ENCODE assay signal across 10 mouse cellular contexts in genomic region chr11:120280774-120281173, GRCm38 (mm10). TPM values are rescaled to one million over a fixed set of nuclear protein-coding genes. Genes with fewer than 3 reads are reported as not detected.
DNase-seq lines count a peak whose midpoint lies in the region; ATAC-seq and TF ChIP-seq lines count a peak whose summit lies in the region.
"Had no signal": no experiment of that assay in that cellular context is flagged by ENCODE, and none has a peak within 500 bp of the region (broad histone marks: within the 10 kb centered on the region; RNA-seq: fewer than 3 reads in every experiment).

No protein-coding gene starts in this region.

- H3K4me3 ChIP-seq in gastrocnemius, adult 2 months, result peak overlapping the region; percentile 4; the same call in 1 of the 2 replicates
- no peak overlapping the region for H3K4me3 ChIP-seq in lung, embryonic 16.5 days (ENCODE audit: low read length)
- H3K4me3 ChIP-seq in limb, embryonic 13.5 days, result no peak overlapping the region
- H3K4me3 ChIP-seq in stomach, embryonic 15.5 days (replicated peaks), result no peak overlapping the region
- H3K4me3 ChIP-seq in cerebellum, adult 2 months (replicated peaks; ENCODE audit: insufficient read depth, low read depth, low read length), result no peak overlapping the region
- H3K4me3 ChIP-seq: liver, embryonic 15.5 days had no signal

- H3K9ac ChIP-seq in lung, embryonic 16.5 days (ENCODE audit: low read length), result no peak overlapping the region
- peak overlapping the region; percentile 19; the same call in 1 of the 2 replicates for H3K9ac ChIP-seq in limb, embryonic 13.5 days
- no peak overlapping the region for H3K9ac ChIP-seq in stomach, embryonic 15.5 days
- H3K9ac ChIP-seq: liver, embryonic 15.5 days had no signal

- WGBS in lung, embryonic 16.5 days, result 87% methylated on average over 7 of the region's 7 CpGs
- WGBS in limb, embryonic 13.5 days, result 84% methylated on average over 7 of the region's 7 CpGs
- WGBS in stomach, embryonic 15.5 days, result 90% methylated on average over 7 of the region's 7 CpGs
- WGBS in cerebellum, adult 2 months, result 49% methylated on average over 7 of the region's 7 CpGs

- ATAC-seq in lung, embryonic 16.5 days (ENCODE audit: low read depth), result no peak
- no peak for ATAC-seq in limb, embryonic 13.5 days (ENCODE audit: low FRiP score, low read depth)
- ATAC-seq in stomach, embryonic 15.5 days (ENCODE audit: insufficient read depth, low FRiP score, low read depth), result no peak
- ATAC-seq: inflammation-experienced regulatory T-cells, adult 6 months had no signal

- no peak for TF ChIP-seq CTCF in gastrocnemius, adult 2 months (IDR thresholded peaks at IDR 0.05)
- TF ChIP-seq CTCF in cerebellum, adult 2 months (IDR thresholded peaks at IDR 0.05; ENCODE audit: borderline replicate concordance, insufficient read depth, low read depth, low read length), result no peak

- peaks cover 30% of the 10 kb centered on the region for H3K36me3 ChIP-seq in lung, embryonic 16.5 days (ENCODE audit: control insufficient read depth, insufficient read depth, low read length)
- peaks cover 100% of the 10 kb centered on the region for H3K36me3 ChIP-seq in limb, embryonic 13.5 days
- H3K36me3 ChIP-seq in stomach, embryonic 15.5 days, result peaks cover 42% of the 10 kb centered on the region

- H3K9me3 ChIP-seq in lung, embryonic 16.5 days (ENCODE audit: control insufficient read depth, low read length), result no peaks in the 10 kb centered on the region
- H3K9me3 ChIP-seq in limb, embryonic 13.5 days, result no peaks in the 10 kb centered on the region
- no peaks in the 10 kb centered on the region for H3K9me3 ChIP-seq in stomach, embryonic 15.5 days
- H3K9me3 ChIP-seq: liver, embryonic 15.5 days had no signal

- H3K4me2 ChIP-seq in lung, embryonic 16.5 days (ENCODE audit: low read depth, low read length), result no peak overlapping the region
- no peak overlapping the region for H3K4me2 ChIP-seq in limb, embryonic 13.5 days (replicated peaks)
- H3K4me2 ChIP-seq in stomach, embryonic 15.5 days, result no peak overlapping the region
- H3K4me2 ChIP-seq: liver, embryonic 15.5 days had no signal

- intact Hi-C loops in gastrocnemius, adult 2 months (cut with DNase I), result no loop called here
- intact Hi-C loops in gastrocnemius, postnatal 14 days (cut with DNase I; ENCODE audit: low total_unique reads), result no loop called here

- H3K4me1 ChIP-seq in lung, embryonic 16.5 days (replicated peaks; ENCODE audit: control insufficient read depth, insufficient read depth, low read length), result peaks cover 19% of the 10 kb centered on the region
- H3K4me1 ChIP-seq in limb, embryonic 13.5 days, result peaks cover 4% of the 10 kb centered on the region; the same call in 1 of the 2 replicates
- peaks cover 3% of the 10 kb centered on the region; the same call in 1 of the 2 replicates for H3K4me1 ChIP-seq in stomach, embryonic 15.5 days
- peaks cover 22% of the 10 kb centered on the region for H3K4me1 ChIP-seq in cerebellum, adult 2 months (ENCODE audit: control insufficient read depth, insufficient read depth, low read length)

- no peak for TF ChIP-seq POLR2A in cerebellum, adult 2 months (IDR thresholded peaks at IDR 0.05; ENCODE audit: borderline replicate concordance, insufficient read depth, low read length)

- peak overlapping the region; percentile 48 for H3K27ac ChIP-seq in gastrocnemius, adult 2 months
- H3K27ac ChIP-seq in lung, embryonic 16.5 days (ENCODE audit: low read length), result peak overlapping the region; percentile 26; the same call in 1 of the 2 replicates
- 0 out of 2 replicates have a peak overlapping the region, but pooled peaks have one; percentile 28 for H3K27ac ChIP-seq in limb, embryonic 13.5 days
- 0 out of 2 replicates have a peak overlapping the region, but pooled peaks have one; percentile 14 for H3K27ac ChIP-seq in stomach, embryonic 15.5 days
- no peak overlapping the region for H3K27ac ChIP-seq in cerebellum, adult 2 months (ENCODE audit: insufficient read depth, low read length)

- DNase-seq in gastrocnemius, adult 2 months, result no peak
- no peak for DNase-seq in gastrocnemius, postnatal 14 days
- no peak for DNase-seq in lung, postnatal 36 days
- DNase-seq in frontal cortex, postnatal 25 days (ENCODE audit: low spot score in 2 of 2), result no peak
- no peak for DNase-seq in cerebellum, adult 2 months

- H3K27me3 ChIP-seq in lung, embryonic 16.5 days (ENCODE audit: control insufficient read depth, insufficient read depth, low read depth, low read length), result no peaks in the 10 kb centered on the region
- H3K27me3 ChIP-seq in limb, embryonic 13.5 days, result no peaks in the 10 kb centered on the region
- H3K27me3 ChIP-seq in stomach, embryonic 15.5 days (replicated peaks), result no peaks in the 10 kb centered on the region
- H3K27me3 ChIP-seq in cerebellum, adult 2 months (ENCODE audit: control insufficient read depth, insufficient read depth, low read length), result no peaks in the 10 kb centered on the region
- H3K27me3 ChIP-seq: liver, embryonic 15.5 days had no signal

RNA-seq across cellular contexts. Expression of gene Bahcc1, which starts 48.0 kb away (rescaled TPM):
- 1 to 10 TPM; 3.5 to 5.3 TPM for total RNA-seq in gastrocnemius, adult 2 months (2021)
- total RNA-seq in gastrocnemius, postnatal 14 days (2021), result 1 to 10 TPM; 3.4 to 8.1 TPM
- 7.0 and 7.5 TPM in 2 replicates for polyA plus RNA-seq in lung, embryonic 16.5 days (2015; fragmentation: Nextera tagmentation; extraction: Ambion mirVana)
- polyA plus RNA-seq in limb, embryonic 13.5 days (2015; fragmentation: Nextera tagmentation; extraction: Ambion mirVana), result 12.7 and 13.8 TPM in 2 replicates
- 7.2 and 7.9 TPM in 2 replicates for polyA plus RNA-seq in stomach, embryonic 15.5 days (2015; fragmentation: Nextera tagmentation; extraction: Ambion mirVana)
- 17.0 and 17.6 TPM in 2 replicates for polyA plus RNA-seq in cerebellum, adult 2 months (2012; rRNA removed)
- polyA plus RNA-seq: inflammation-experienced regulatory T-cells, adult 6 months had no signal
